Mouse (Mus musculus) brain, embryonic 18.5 days (tissue): ENCODE measurements around the gene Wfdc6b.
"Not testable (repeated sequence)": the region's sequence is repeated elsewhere in the genome, so short reads cannot be mapped to it uniquely, and the experiment has no call there.

Experiments
- DNase-seq: peaks from one replicate; pipeline ENCODE4 v3.0.0-alpha.2; 2012; ENCODE audit warnings: low read depth, low spot score

Gene Wfdc6b

GRCm38 (mm10) chr2:164613471-164613870, at the start of gene Wfdc6b, which contains the start of gene Wfdc8:
Wfdc6b (plus strand) TSS chr2:164613522.
Wfdc8 (minus strand) TSS chr2:164613626.
- not testable (repeated sequence) for DNase-seq

GRCm38 (mm10) chr2:164564346-164564745, 49.0 kb upstream of the Wfdc6b start:
- no peak for DNase-seq

- no peak for DNase-seq
Observed at GRCm38 (mm10) chr2:164566997-164567396, 46.3 kb upstream of the Wfdc6b start.

- no peak for DNase-seq
Observed at GRCm38 (mm10) chr2:164567460-164567859, 45.9 kb upstream of the Wfdc6b start.

GRCm38 (mm10) chr2:164573359-164573758, 40.0 kb upstream of the Wfdc6b start, which contains the start of gene Spint3:
Spint3 (minus strand) TSS chr2:164573459.
- not testable (repeated sequence) for DNase-seq

- not testable (repeated sequence) for DNase-seq
Observed at GRCm38 (mm10) chr2:164585025-164585725, 28.1 kb upstream of the Wfdc6b start, which contains the start of gene Wfdc6a. Wfdc6a (minus strand) TSS chr2:164585447.

- DNase-seq = peak; percentile 32
Observed at GRCm38 (mm10) chr2:164592014-164592413, 21.3 kb upstream of the Wfdc6b start.

GRCm38 (mm10) chr2:164593494-164593893, 19.8 kb upstream of the Wfdc6b start, which contains the start of gene Eppin:
Eppin (minus strand) TSS chr2:164593594.
- DNase-seq = no peak

GRCm38 (mm10) chr2:164600179-164600578, 13.1 kb upstream of the Wfdc6b start:
- DNase-seq = no peak

GRCm38 (mm10) chr2:164603482-164603881, 9.8 kb upstream of the Wfdc6b start:
- no peak for DNase-seq

GRCm38 (mm10) chr2:164604411-164604810, 8.9 kb upstream of the Wfdc6b start:
- DNase-seq = no peak

- no peak for DNase-seq
Observed at GRCm38 (mm10) chr2:164608781-164609180, 4.5 kb upstream of the Wfdc6b start.

- DNase-seq = no peak
Observed at GRCm38 (mm10) chr2:164615386-164615785, 2.1 kb downstream of the Wfdc6b start.

GRCm38 (mm10) chr2:164619050-164619449, 5.7 kb downstream of the Wfdc6b start:
- no peak for DNase-seq

- DNase-seq = no peak
Observed at GRCm38 (mm10) chr2:164621775-164622174, 8.5 kb downstream of the Wfdc6b start.

- DNase-seq = no peak
Observed at GRCm38 (mm10) chr2:164635266-164635665, 21.9 kb downstream of the Wfdc6b start.

- no peak for DNase-seq
Observed at GRCm38 (mm10) chr2:164638696-164639095, 25.4 kb downstream of the Wfdc6b start, which contains the start of gene Wfdc16. Wfdc16 (minus strand) TSS chr2:164638796.

GRCm38 (mm10) chr2:164641129-164641528, 27.8 kb downstream of the Wfdc6b start:
- DNase-seq = no peak

- no peak for DNase-seq
Observed at GRCm38 (mm10) chr2:164641881-164642673, 28.8 kb downstream of the Wfdc6b start.

- no peak for DNase-seq
Observed at GRCm38 (mm10) chr2:164655858-164656257, 42.5 kb downstream of the Wfdc6b start, which contains the start of gene Wfdc10. Wfdc10 (plus strand) TSS chr2:164656046.

- DNase-seq = no peak
Observed at GRCm38 (mm10) chr2:164656483-164656882, 43.2 kb downstream of the Wfdc6b start, which contains the start of gene Wfdc9. Wfdc9 (minus strand) TSS chr2:164656583.

- DNase-seq = no peak
Observed at GRCm38 (mm10) chr2:164664851-164665250, 51.5 kb downstream of the Wfdc6b start.
